Mouse (Mus musculus): ENCODE data around the gene Epha3.

Gene Epha3

DNA sequence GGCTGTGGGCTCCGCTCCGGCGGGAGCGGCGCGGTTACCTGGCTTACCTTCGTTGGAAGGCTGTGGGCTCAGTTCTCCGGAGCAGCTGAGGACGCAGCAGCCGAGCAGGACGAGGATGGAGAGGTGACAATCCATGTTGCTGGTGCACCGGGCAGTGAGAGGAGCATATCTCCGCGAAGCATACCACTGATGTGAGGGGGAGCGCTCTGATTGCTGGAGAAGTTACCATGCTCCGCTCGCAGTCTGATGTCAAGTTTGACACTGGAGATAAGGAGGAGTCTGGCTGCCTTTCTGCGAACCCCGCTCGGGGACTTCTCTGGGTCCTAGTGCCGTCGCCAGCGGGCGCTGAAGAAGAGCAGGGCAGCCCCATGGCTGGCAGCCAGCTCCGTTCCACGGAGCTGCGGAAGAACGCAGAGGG lies at the start of gene Epha3:
Epha3 (minus strand) TSS at position 263 of the 418 bp plus-strand sequence.
- DNase-seq (ENCODE audit: inconsistent ontology term) = peak; percentile 83

DNA sequence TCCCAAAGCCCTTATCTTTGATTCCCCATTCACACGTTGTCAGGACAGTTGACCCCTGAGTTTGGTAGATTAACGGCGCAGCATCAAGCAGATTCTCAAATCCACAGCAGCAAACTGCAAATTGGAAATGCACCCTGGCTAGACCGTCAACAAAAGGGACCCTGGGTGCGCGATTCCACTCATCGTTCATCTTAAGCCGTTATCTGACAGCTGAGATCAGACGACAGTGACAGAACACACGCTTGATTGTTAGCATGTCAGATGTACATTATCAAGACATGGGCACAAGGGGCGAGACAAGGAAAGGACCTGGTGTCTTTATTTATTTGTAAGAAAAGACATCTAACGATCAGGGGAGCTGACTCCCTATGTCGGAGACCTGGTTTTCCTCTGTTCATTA lies 39.5 kb upstream of the Epha3 start:
- DNase-seq (ENCODE audit: inconsistent ontology term) = peak; percentile 4

DNA sequence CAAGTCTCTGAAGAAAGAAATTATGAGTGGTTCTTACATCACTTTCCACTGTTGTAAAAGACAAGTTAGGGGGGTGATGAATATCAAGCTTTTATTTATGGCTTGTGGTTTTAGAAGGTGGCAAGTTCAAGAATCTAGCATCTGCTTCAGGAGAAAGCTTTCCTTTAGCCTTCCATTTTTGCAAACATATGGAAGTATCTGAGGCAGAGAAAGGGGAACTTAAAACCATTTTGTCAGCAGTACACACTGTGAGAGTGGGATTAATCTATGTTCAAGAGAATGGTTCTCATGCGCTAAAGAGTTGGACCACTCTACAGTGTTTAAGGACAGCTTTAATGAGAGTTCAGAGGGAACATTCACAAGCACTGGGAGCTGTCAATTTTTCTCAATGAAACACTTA lies 17.2 kb upstream of the Epha3 start:
- DNase-seq (ENCODE audit: inconsistent ontology term) = no peak

DNA sequence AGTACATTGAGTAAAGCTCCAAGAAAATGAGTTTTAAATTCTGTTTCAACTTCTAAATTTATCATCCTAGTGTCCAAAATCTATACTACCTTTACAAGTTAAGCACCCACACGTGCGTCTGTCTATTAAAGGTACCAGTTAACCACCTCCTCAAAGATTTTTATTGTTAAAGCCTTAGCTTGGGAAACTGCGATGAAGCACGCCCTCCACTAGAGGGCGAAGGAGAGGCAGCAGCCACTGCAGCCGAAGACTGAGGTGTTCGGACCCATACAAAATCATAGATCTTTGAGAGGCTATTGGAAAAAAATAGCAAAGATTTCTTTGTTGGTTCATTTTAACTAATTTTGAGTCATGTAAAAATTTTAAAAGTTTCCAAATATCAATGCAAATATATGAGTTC lies 8.3 kb upstream of the Epha3 start:
- DNase-seq (ENCODE audit: inconsistent ontology term) = peak; percentile 20

DNA sequence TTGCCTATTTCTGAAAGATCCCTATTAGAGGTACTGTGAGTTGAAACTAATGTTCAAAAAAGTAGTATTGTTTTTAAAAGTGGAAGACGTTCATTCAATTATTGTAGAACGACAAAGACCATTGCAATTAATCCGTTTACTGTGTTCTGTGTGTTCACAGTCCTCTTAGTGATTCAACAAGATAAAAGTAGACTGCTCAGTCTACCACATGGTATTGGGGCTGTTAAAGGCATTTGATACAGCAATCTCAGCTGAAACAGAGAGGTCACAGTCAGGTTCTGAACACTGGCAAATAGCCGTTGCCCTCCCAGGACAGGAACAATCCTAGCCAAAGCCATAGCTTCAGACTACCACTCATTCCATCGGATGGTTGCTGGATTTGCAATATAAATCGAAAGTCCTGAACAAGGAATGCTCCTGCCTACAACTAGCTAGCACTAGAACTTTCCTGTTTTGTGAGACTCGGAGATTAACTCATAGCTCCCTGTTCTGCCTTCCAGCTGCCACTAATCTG lies 545 bp upstream of the Epha3 start:
- DNase-seq (ENCODE audit: inconsistent ontology term) = peak; percentile 31

DNA sequence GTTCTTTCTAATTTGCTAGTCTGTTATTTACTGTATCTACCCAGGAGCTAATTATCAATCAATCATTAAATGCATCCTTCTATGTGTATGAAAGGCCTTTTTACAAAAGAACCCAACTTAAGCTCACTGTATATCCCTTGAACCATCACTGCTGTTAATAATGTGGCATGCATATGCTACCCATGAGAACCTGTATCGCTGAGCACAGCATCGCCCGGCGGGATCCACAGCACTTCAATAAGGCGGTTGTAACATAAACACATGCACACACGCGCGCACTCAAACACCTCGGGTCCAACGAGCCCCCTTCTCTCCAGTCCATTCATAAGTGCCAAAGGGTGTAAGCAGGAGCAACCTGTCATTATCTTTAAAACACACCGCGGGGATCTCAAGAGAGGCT lies 794 bp downstream of the Epha3 start:
- peak; percentile 31 for DNase-seq (ENCODE audit: inconsistent ontology term)

DNA sequence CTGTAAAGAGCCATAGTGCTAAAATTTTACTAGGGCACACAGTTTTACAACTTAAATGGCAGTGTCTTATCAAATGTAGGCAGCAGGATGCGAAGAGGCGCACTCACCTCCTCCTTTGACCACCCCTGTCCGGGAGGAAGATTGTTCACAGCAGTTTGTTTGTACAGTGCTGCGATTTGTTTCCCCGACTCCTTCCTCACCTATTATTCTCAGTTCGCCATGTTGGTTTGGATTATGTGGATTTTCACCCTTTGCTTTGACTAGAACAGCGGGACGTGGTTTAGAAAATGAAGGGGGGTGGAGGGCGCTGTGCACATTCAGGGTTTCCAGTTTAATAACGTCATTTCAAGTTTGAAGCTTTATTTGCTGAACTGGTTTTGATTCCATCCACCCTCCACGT lies 6.4 kb downstream of the Epha3 start:
- DNase-seq (ENCODE audit: inconsistent ontology term) = peak; percentile 49

DNA sequence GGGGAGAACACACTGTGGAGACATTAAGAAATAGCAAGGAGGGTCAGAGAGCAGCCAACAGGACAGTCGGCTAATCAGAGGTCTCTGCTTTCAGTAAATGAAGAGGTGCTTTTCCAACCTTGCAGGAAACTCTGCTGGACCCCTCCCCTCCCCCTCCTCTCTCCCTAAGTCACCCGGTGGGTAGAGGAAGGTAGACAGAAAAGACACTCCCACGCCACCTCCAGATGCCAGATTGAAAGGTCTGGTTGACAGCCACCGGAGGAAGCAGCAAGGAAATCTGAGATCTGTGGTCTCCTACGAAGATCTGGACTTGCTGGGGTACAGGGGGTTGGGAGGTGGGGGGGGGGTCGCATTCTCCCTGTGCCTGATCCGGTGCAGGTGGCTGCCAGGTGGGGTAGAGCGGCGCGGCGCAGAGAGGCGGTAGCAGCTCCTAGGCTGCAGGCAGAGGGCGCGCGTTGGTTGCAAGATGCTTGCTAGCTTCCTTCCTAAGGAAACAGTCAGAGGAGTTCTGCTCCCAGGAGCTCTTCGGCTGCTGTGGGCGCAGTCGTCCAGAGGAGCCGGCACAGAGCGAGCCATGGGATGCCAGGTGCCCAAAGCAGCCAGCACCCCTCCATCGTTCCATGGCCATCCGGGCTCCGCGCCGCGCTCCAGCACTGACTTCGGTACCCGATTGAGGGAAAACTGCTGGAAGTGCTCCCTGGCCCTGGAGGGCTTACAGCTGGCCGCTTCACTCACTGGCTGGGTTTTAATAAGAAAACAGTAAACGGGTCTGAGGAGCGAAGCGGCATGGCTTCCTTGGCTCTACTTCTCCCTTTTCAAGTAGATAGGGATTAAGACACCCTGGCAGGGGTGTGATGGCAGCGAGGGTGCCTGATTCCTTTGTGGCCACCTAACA lies 7.1 kb downstream of the Epha3 start:
- peak; percentile 79 for DNase-seq (ENCODE audit: inconsistent ontology term)

DNA sequence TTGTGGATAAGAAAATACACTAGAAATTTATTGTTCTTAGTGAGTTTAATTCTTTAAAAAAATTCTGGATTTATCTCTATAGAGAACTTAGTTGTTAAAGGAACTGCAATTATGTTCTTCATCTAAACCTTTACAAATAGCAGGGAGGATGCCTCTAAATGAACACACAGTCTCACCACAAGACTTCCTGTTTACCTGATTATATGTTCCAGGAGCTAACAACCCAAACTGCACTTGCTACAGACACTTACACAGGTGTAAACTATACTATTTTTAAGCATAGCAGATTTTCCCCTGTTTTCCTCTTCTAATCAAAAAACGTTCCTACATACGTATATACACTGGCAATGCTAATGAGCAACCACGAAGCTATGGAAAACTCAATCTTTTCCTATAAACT lies 13.7 kb downstream of the Epha3 start:
- no peak for DNase-seq (ENCODE audit: inconsistent ontology term)

DNA sequence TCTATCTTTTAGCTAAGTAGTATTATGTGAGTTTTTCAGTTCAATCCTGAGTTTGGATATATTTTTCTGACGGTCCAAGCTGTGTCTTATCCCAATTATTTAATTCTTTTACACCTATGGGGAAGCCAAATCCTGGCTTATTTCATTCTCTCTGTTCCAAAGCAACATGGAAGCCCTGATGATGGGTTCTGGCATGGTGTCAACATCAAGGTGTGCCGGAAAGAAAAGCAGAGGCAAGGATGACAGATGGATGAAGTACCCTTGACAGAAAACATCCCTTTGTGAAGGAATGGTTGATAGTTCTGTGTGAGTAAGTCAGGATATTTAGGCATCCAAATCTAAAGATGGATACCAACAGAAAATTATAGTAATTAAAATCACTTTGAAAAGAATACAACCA lies 21.1 kb downstream of the Epha3 start:
- no peak for DNase-seq (ENCODE audit: inconsistent ontology term)

DNA sequence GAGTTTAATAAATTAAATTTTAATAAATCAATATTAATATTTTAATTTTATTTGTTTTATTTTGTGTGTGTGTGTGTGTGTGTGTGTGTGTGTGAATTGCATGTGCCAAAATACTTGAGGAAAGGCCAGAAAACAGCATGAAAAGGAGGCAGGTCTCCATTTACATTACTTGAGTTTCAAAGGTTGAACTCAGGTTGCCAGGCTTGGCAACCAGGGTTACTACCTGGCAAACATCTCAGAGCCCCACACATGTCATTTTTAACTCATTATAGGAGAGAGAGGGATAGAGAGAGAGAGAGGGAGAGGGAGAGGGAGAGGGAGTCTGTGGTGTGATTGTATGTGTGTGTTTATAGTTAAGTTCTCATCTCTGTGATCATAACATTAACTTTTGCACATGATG lies 26.5 kb downstream of the Epha3 start:
- no peak for DNase-seq (ENCODE audit: inconsistent ontology term)

DNA sequence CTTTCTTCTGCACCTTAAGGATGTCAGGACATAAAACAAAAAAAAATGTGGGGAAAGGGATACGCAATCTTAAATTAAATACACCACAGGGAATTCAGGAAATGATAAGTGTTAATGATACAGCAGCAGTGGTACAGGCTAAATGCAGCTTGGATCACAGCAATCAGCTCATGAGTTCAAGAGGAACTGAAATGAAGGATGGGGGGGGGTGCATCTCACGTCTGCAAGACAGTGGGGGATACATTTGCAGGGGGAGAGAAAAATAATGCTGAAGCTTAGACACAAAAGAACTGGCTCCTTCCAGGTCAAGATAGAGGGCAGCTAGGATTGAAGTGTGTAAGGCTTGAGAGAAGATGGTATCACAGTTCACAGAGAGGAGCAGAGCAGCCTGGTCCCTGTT lies 42.8 kb downstream of the Epha3 start:
- no peak for DNase-seq (ENCODE audit: inconsistent ontology term)

DNA sequence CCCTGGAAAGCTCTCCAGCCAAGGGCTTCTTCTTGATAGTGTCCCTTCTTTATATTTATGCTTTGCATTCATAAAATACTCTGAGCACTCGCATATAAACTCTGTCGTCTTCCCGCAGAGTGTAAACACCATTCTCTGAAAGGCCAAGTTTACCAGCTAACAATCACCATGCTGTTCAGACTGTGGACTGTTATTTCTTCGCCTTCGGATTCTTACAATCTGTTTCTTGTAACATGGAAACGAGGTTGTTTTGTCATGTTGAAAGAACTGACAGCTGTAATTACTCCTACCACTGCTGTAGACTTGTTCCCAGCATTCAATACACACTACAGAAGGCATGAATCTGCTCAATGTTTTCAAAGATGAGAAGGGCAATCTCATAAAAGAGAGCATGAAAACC lies 46.4 kb downstream of the Epha3 start:
- no peak for DNase-seq (ENCODE audit: inconsistent ontology term)

DNA sequence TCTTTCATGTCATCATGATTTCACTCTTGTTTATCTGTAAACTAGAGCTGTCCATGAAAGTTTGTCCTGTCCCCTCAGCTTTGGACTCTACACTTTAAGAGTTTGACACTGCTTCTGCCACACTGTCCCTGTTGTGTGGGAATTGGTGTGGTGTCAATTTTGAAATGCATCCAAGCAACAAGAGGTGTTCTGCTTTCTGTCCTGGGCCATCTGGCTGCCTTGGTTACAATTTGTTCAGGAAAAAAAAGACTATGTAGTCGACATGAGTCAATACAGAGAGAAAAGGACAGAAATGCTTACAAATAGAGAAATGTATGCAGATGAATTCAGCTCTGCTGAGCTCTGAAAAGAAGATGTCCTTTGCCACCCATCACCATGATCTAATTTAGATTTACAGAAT lies 47.3 kb downstream of the Epha3 start:
- DNase-seq (ENCODE audit: inconsistent ontology term) = no peak

DNA sequence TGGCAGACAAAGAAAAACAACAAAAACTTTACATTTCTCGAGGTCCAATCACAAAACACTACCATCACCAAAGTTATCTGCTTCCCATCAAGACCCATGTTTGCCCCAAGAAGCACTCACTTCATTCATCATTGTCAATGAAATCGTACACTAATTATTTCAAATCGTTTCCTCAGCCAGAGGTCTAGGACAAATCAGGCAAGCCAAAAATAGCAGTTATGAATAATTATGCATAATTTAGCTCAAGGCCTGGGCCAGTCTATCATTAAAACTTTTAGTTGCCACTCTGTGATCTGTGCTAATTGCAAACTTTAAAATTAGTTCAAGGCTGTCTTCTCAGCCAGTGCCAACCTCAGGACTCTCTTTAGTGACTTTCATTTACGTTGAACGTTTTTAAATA lies 54.1 kb downstream of the Epha3 start:
- DNase-seq (ENCODE audit: inconsistent ontology term) = peak; percentile 50

DNA sequence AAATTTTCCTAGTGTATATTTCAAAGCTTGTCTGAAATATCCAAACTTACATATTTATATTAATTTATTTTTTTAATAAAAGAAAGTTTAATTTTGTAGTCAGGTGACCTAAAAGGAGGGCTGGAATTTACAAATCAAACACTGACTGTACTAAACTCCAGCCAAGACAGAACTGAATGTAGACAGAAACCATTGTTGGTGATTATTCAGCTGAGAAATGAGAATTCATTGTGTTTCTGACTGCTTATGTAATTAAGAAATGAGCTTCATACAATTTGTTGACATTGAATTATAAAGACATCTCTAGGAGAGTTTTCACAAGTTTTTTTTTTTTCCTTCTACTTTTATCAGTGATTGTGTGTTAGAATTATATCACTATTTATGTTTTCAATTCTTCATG lies 55.0 kb downstream of the Epha3 start:
- peak; percentile 64 for DNase-seq (ENCODE audit: inconsistent ontology term)

DNA sequence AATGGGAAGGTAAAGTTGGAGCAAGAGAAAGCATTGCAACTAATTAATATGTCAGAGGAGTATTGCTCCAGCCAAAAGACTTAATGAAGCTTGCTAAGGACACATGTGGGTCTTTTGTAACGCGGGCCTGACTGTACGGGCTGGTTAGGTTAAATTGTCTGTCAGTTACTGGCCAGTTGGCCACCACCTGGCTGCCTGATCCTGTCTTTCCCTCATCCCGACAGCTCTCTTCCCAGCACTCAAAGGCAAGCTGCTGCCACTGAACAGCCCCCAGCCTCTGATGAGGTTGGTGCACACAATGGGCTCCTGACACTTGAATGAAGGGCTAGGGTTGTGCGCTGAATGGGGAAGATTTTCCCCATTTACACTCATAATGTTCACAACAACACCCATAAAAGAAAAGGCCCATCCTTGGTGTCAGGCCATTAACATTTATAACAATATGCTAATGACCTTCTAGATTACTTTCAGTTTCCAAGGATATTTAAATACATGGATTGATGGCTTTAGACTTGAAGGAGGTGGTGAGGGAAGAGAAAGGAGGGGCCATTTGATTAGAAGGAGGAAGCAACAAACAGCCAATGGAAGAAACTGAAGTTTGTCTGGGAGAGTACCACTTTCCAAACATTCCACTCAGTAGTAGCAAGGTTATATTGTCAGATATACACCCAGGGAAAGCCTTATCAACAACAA lies 57.4 kb downstream of the Epha3 start:
- peak; percentile 40 for DNase-seq (ENCODE audit: inconsistent ontology term)

DNA sequence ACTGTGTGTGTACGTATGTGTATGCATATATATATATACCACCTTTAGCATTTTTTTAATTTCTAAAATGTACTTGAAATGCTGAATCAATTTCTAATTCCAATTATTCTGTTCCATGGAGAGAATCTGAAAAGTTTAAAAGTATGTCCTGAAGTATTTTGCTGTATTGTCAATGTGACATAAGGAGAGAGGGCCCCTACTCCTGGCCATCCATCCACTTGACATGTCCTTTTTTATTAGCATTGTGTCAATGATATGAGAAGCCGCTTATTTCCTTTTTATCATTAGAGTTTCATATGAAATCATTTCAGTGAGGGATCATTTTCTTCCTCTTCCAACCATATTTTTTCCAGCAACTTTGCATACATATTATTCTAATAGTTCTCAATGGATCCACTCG lies 58.0 kb downstream of the Epha3 start:
- no peak for DNase-seq (ENCODE audit: inconsistent ontology term)

DNA sequence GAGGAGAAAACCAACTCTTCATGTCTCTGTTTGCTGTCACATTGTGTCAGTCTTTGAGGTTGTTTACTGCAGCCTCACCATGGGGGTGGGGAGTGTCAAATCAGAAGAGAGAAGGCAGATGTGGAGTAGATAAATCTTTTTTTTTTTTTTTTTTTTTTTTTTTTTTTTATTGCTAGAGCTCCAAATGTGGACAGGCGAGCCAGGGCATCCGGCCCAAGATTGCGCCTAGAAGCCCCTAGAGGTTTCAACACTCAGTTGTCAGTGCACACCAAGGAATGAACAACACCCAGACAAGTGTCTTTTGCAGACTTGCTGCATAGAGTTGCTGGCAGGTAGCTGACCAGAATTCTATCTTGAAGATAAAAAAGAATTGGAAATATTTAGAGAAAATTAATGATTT lies 62.5 kb downstream of the Epha3 start:
- no peak for DNase-seq (ENCODE audit: inconsistent ontology term)

DNA sequence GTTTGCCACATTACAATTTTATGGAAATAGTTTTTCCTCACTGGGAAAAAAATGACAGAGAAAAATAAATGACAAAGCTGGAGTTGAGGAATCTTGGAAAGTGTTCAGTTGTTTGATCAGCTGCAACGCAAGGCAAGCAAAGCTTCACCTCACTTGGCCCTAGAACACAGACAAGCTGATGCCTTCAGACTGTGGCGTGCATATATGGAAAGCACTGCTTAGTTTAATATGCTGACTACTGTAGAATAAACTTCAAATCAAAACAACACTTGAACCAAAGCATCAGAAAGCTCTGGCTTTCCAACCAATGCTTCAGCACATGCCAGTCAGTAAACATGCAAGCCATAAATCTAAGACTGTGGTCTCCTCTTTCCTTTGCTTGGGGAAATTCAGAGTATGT lies 65.6 kb downstream of the Epha3 start:
- DNase-seq (ENCODE audit: inconsistent ontology term) = no peak

DNA sequence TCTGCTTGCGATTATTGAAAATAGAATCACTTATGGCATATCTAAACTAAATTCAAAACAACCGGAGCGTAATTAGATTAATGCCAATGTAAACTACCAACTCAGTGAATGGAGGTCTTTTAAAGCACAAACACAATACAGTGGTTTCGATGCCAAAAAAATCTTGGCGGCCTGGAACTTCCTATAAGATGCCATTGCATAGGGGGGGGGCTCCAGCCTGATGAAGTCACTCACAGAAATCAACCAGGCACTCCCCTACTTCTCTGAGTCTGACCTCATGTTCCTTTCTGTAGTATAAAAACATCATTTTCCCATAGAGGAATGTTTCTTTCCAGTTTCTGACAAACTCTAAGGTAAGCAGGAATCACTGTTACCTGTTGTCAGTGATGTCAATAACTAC lies 69.7 kb downstream of the Epha3 start:
- no peak for DNase-seq (ENCODE audit: inconsistent ontology term)

DNA sequence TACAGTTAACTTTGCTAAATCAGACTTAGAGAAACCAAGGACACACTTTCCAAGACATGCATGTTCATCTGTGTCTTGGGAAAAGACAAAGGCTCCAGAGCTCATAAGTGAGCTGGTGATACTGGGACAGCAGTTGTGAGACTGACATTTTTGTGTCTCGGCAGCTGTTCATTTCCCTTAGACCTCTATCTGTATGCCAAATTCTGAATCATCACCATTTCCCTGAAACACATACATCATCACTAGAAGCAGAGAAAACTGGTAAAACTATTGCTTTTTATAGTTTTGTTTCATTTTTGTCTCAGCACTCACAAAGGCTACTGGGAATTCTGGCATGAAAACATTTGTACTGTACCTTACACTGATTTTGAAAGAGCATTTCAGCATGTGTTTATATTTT lies 70.2 kb downstream of the Epha3 start:
- DNase-seq (ENCODE audit: inconsistent ontology term) = peak; percentile 25

DNA sequence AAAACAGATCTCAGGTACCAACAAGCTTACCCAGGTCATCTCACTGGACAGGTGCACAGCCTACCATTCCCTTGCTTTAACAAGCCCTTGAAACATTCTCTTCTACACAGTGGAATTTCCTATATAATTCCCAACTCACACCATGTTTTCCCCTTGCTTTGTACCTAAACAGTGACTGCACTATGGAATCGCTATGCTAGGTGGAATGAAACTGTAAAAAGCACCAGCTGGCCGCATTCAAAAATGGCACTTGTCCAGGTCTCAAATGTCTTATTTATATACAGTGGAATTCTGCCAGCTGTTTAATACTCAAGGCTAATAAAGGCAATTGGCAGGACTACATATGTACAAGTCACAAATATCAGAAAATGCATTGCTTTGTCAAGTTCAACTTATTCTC lies 71.9 kb downstream of the Epha3 start:
- DNase-seq (ENCODE audit: inconsistent ontology term) = no peak

Measured in Muller cell, postnatal 12 days (primary cell).